Mouse (Mus musculus) brain, embryonic 14.5 days (tissue): ENCODE data around the gene Bbs4.

ENCODE experiments used
- CTCF ChIP-seq: fragments of 200-500 bp; IDR thresholded peaks from 2 replicates; pipeline ENCODE4 v1.5.1; 2012; ENCODE audit warnings: inconsistent platforms, mild to moderate bottlenecking, moderate library complexity, borderline replicate concordance; ENCODE audit not compliant: insufficient read depth, insufficient read length; ENCODE audit errors: extremely low read depth
- POLR2A ChIP-seq: fragments of 200-500 bp; IDR thresholded peaks from 2 replicates; pipeline ENCODE4 v1.6.1; 2012; ENCODE audit warnings: mild to moderate bottlenecking, inconsistent platforms, borderline replicate concordance; ENCODE audit not compliant: poor library complexity, insufficient read depth, insufficient read length, severe bottlenecking; ENCODE audit errors: extremely low read depth

GRCm38 (mm10) chr9:59292493-59292875 is 60.8 kb downstream of the Bbs4 start:
- no peak for TF ChIP-seq CTCF
- no peak for TF ChIP-seq POLR2A
